Comparison of ENCODE assay signal across 24 mouse cellular contexts in genomic region chr11:51003296-51003695, GRCm38 (mm10). TPM values are rescaled to one million over a fixed set of nuclear protein-coding genes. Genes with fewer than 3 reads are reported as not detected.
"Had no signal": no experiment of that assay in that cellular context is flagged by ENCODE, and none has a peak within 500 bp of the region (broad histone marks: within the 10 kb centered on the region; RNA-seq: fewer than 3 reads in every experiment).

Olfr51 (plus strand) TSS chr11:51003596.

- DNase-seq: retina, postnatal 1 day; right cerebral cortex, adult 18-20 months; right cerebral cortex, postnatal 14 days; right cerebral cortex, postnatal 25 days; right cerebral cortex, postnatal 4 days; spleen, adult 18-20 months; thymus, adult 18-20 months; thymus, adult 2 months; thymus, postnatal 14 days; thymus, postnatal 25 days; thymus, postnatal 36 days; thymus, postnatal 4 days had no signal

- H3K4me3 ChIP-seq: neural tube, embryonic 13.5 days; neural tube, embryonic 15.5 days; stomach, embryonic 15.5 days had no signal

- H3K27me3 ChIP-seq: neural tube, embryonic 13.5 days; neural tube, embryonic 15.5 days; stomach, embryonic 15.5 days had no signal

- H3K36me3 ChIP-seq: neural tube, embryonic 13.5 days; neural tube, embryonic 15.5 days; stomach, embryonic 15.5 days had no signal

- H3K9me3 ChIP-seq: neural tube, embryonic 13.5 days; neural tube, embryonic 15.5 days; stomach, embryonic 15.5 days had no signal

- H3K4me1 ChIP-seq: neural tube, embryonic 13.5 days; neural tube, embryonic 15.5 days; stomach, embryonic 15.5 days had no signal

- H3K27ac ChIP-seq: neural tube, embryonic 13.5 days; neural tube, embryonic 15.5 days; stomach, embryonic 15.5 days; stomach, postnatal 0 days had no signal

RNA-seq across cellular contexts. Expression of gene Olfr51, which starts in this region (rescaled TPM):
- polyA plus RNA-seq: neural tube, embryonic 13.5 days; neural tube, embryonic 14.5 days; neural tube, embryonic 15.5 days; small intestine, adult 2 months; spleen, adult 2 months; stomach, embryonic 14.5 days; stomach, embryonic 15.5 days; stomach, embryonic 16.5 days; stomach, postnatal 0 days; testis, adult 2 months; thymus, adult 2 months; thymus, postnatal 0 days; urinary bladder, adult 2 months had no signal
